Mouse (Mus musculus): Measurements from ENCODE around the gene Zfp771. TPM values are rescaled to one million over a fixed set of nuclear protein-coding genes. Genes with fewer than 3 reads are reported as not detected.

The Zfp771 gene
- 15.5 and 17.8 TPM in 2 replicates for polyA plus RNA-seq (2015; fragmentation: Nextera tagmentation; extraction: Ambion mirVana)

- Histone ChIP-seq H3K36me3 (replicated peaks; ENCODE audit: insufficient read depth, low read length) (no peaks in the 10 kb centered on the region; the same call in 1 of the 2 replicates), H3K4me1 (ENCODE audit: insufficient read depth) (peaks cover 21% of the 10 kb centered on the region), H3K4me3 (ENCODE audit: low read depth, low read length) (peak within 1 kb of the TSS; percentile 88), H3K9me3 (ENCODE audit: low read length) (no peaks in the 10 kb centered on the region), H3K27ac (ENCODE audit: low read depth) (peak within 1 kb of the TSS; percentile 96), H3K9ac (replicated peaks) (peak within 1 kb of the TSS; percentile 94), H3K27me3 (ENCODE audit: insufficient read depth, low read length) (no peaks in the 10 kb centered on the region), H3K4me2 (ENCODE audit: low read depth, low read length) (peak within 1 kb of the TSS; percentile 99)
- TF ChIP-seq EP300 (IDR thresholded peaks at IDR 0.05; ENCODE audit: low read depth) (no peak), CTCF (IDR thresholded peaks at IDR 0.05; ENCODE audit: low read depth) (peak; percentile 25; the same call in 1 of the 2 replicates)
- 2% methylated on average over 47 of the region's 56 CpGs for WGBS (ENCODE audit: insufficient replicate concordance)
- DNase-seq (peak; percentile 96), ATAC-seq (peak; percentile 97)
Observed at GRCm38 (mm10) chr7:127243870-127244657, at the start of gene Zfp771. TSS of gene Zfp771 (plus strand) at chr7:127244274.

GRCm38 (mm10) chr7:127194633-127195029 lies 49.4 kb upstream of the Zfp771 start:
- no peak for DNase-seq
- no peak for TF ChIP-seq CTCF (IDR thresholded peaks at IDR 0.05; ENCODE audit: low read depth)
- ATAC-seq, result no peak
- Histone ChIP-seq H3K27ac (ENCODE audit: low read depth) (no peak overlapping the region), H3K4me1 (ENCODE audit: insufficient read depth) (peaks cover 18% of the 10 kb centered on the region), H3K4me3 (ENCODE audit: low read depth, low read length) (peak overlapping the region; percentile 65), H3K36me3 (replicated peaks; ENCODE audit: insufficient read depth, low read length) (peaks cover 65% of the 10 kb centered on the region), H3K9me3 (ENCODE audit: low read length) (no peaks in the 10 kb centered on the region), H3K27me3 (ENCODE audit: insufficient read depth, low read length) (no peaks in the 10 kb centered on the region), H3K4me2 (ENCODE audit: low read depth, low read length) (peak overlapping the region; percentile 78), H3K9ac (replicated peaks) (peak overlapping the region; percentile 77)
- 64% methylated on average over 7 of the region's 7 CpGs for WGBS (ENCODE audit: insufficient replicate concordance)

GRCm38 (mm10) chr7:127195544-127196295 lies 48.4 kb upstream of the Zfp771 start, which contains the start of gene Cd2bp2:
TSS of gene Cd2bp2 (minus strand) at chr7:127196050.
- Histone ChIP-seq H3K9ac (replicated peaks) (peak within 1 kb of the TSS; percentile 77), H3K4me3 (ENCODE audit: low read depth, low read length) (peak within 1 kb of the TSS; percentile 65), H3K4me1 (ENCODE audit: insufficient read depth) (peaks cover 18% of the 10 kb centered on the region), H3K36me3 (replicated peaks; ENCODE audit: insufficient read depth, low read length) (peaks cover 76% of the 10 kb centered on the region), H3K9me3 (ENCODE audit: low read length) (no peaks in the 10 kb centered on the region), H3K27me3 (ENCODE audit: insufficient read depth, low read length) (no peaks in the 10 kb centered on the region), H3K27ac (ENCODE audit: low read depth) (peak within 1 kb of the TSS; percentile 79), H3K4me2 (ENCODE audit: low read depth, low read length) (peak within 1 kb of the TSS; percentile 78)
- ATAC-seq (peak; percentile 95), DNase-seq (peak; percentile 94)
- under 1% methylated on average over 51 of the region's 51 CpGs for WGBS (ENCODE audit: insufficient replicate concordance)
- peak; percentile 53 for TF ChIP-seq CTCF (IDR thresholded peaks at IDR 0.05; ENCODE audit: low read depth)
- peak; percentile 90; the same call in 1 of the 2 replicates for TF ChIP-seq EP300 (IDR thresholded peaks at IDR 0.05; ENCODE audit: low read depth)

- WGBS (ENCODE audit: insufficient replicate concordance), result 52% methylated on average over 11 of the region's 11 CpGs
- H3K4me3 ChIP-seq (ENCODE audit: low read depth, low read length), result peak overlapping the region; percentile 65
- peaks cover 79% of the 10 kb centered on the region for H3K36me3 ChIP-seq (replicated peaks; ENCODE audit: insufficient read depth, low read length)
- H3K9me3 ChIP-seq (ENCODE audit: low read length), result no peaks in the 10 kb centered on the region
- peak overlapping the region; percentile 78 for H3K4me2 ChIP-seq (ENCODE audit: low read depth, low read length)
- TF ChIP-seq CTCF (IDR thresholded peaks at IDR 0.05; ENCODE audit: low read depth) (no peak), EP300 (IDR thresholded peaks at IDR 0.05; ENCODE audit: low read depth) (no peak)
- H3K27ac ChIP-seq (ENCODE audit: low read depth), result peak overlapping the region; percentile 72
- H3K4me1 ChIP-seq (ENCODE audit: insufficient read depth), result peaks cover 18% of the 10 kb centered on the region
- DNase-seq, result no peak
- no peak for ATAC-seq
- peak overlapping the region; percentile 67 for H3K9ac ChIP-seq (replicated peaks)
- H3K27me3 ChIP-seq (ENCODE audit: insufficient read depth, low read length), result no peaks in the 10 kb centered on the region
Observed at GRCm38 (mm10) chr7:127196484-127196883, 47.6 kb upstream of the Zfp771 start.

GRCm38 (mm10) chr7:127206606-127207005 lies 37.5 kb upstream of the Zfp771 start:
- no peak for TF ChIP-seq EP300 (IDR thresholded peaks at IDR 0.05; ENCODE audit: low read depth)
- no peak for TF ChIP-seq CTCF (IDR thresholded peaks at IDR 0.05; ENCODE audit: low read depth)
- H3K36me3 ChIP-seq (replicated peaks; ENCODE audit: insufficient read depth, low read length), result peaks cover 20% of the 10 kb centered on the region
- no peaks in the 10 kb centered on the region for H3K27me3 ChIP-seq (ENCODE audit: insufficient read depth, low read length)
- WGBS (ENCODE audit: insufficient replicate concordance), result 24% methylated on average over 2 of the region's 2 CpGs
- H3K4me1 ChIP-seq (ENCODE audit: insufficient read depth), result peaks cover 29% of the 10 kb centered on the region
- peak overlapping the region; percentile 91 for H3K9ac ChIP-seq (replicated peaks)
- DNase-seq (no peak), ATAC-seq (no peak)
- no peaks in the 10 kb centered on the region for H3K9me3 ChIP-seq (ENCODE audit: low read length)
- peak overlapping the region; percentile 79 for H3K4me2 ChIP-seq (ENCODE audit: low read depth, low read length)
- peak overlapping the region; percentile 67 for H3K4me3 ChIP-seq (ENCODE audit: low read depth, low read length)
- H3K27ac ChIP-seq (ENCODE audit: low read depth), result peak overlapping the region; percentile 84
